ENCODE assay signal across 19 mouse cellular contexts in genomic region chr6:32231383-32231782, GRCm38 (mm10).
DNase-seq lines count a peak whose midpoint lies in the region.
"Had no signal": no experiment of that assay in that cellular context is flagged by ENCODE, and none has a peak within 500 bp of the region (broad histone marks: within the 10 kb centered on the region; RNA-seq: fewer than 3 reads in every experiment).

No protein-coding gene starts in this region.

- intact Hi-C loops in heart, postnatal 36 days (cut with DNase I), result no loop called here

- DNase-seq in embryo, embryonic 11 days, result peak; percentile 39
- no peak for DNase-seq in embryo, embryonic 10 days (ENCODE audit: low spot score)
- peak; percentile 19 for DNase-seq in embryo, embryonic 11.5 days (ENCODE audit: low read depth, low spot score)
- DNase-seq in hindlimb bud, embryonic 11.5 days (ENCODE audit: extremely low spot score, low read depth, low spot score), result peak; percentile 30
- peak; percentile 32 for DNase-seq in mesoderm, embryonic 11.5 days (ENCODE audit: low read depth, low spot score)
- no peak for DNase-seq in heart, postnatal 36 days
- no peak for DNase-seq in heart, adult 9 months (ENCODE audit: low spot score in 2 of 2)
- DNase-seq: adrenal gland, adult 2 months; adrenal gland, postnatal 14 days; B cell, adult 2 months; cerebellum, adult 11 months; cerebellum, adult 2 months; cerebellum, adult 9-11 months; cerebellum, postnatal 25 days; gastrocnemius, adult 2 months; gastrocnemius, postnatal 14 days; heart, adult 11 months; heart, postnatal 10 days; heart, postnatal 4 days had no signal

Comparison
In these comparisons a context has a peak if more than half of its experiments do, and no peak if none do; other contexts are left out.
1. DNase-seq: peak in embryo, embryonic 11 days (single experiment), embryo, embryonic 11.5 days (single experiment), hindlimb bud, embryonic 11.5 days (single experiment) and mesoderm, embryonic 11.5 days (single experiment); none in embryo, embryonic 10 days (single experiment), heart, postnatal 36 days (0 of 2) and heart, adult 9 months (0 of 2).